Comparison of ENCODE assay signal across 11 mouse cellular contexts in the genomic region with DNA sequence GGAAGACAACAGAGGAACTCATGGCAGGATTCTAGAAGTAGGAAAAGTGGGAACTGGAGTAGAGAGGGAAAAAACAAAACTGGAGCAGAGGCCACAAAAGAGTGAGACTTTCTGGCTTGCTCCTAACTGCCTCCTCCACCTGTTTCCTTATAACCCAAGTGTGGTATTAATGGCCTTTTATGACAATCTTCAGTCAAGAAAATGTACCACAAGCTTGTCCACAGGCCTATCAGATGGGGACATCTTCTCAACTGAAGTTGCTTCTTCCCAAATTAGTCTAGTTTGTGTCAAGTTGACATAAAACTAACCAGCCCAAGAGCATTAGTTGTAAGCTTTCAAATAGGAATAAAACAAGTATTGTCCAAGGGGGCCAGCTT.
"Had no signal": no experiment of that assay in that cellular context is flagged by ENCODE, and none has a peak within 500 bp of the region (broad histone marks: within the 10 kb centered on the region; RNA-seq: fewer than 3 reads in every experiment).

No protein-coding gene starts in this region.

- H3K4me1 ChIP-seq: midbrain, embryonic 15.5 days had no signal

- H3K36me3 ChIP-seq: midbrain, embryonic 12.5 days; midbrain, embryonic 15.5 days had no signal

- DNase-seq: layer of hippocampus, postnatal 36 days; lung, adult 2 months; lung, postnatal 14 days; lung, postnatal 4 days; thymus, adult 18-20 months; thymus, postnatal 36 days had no signal

- H3K4me3 ChIP-seq: midbrain, embryonic 12.5 days; midbrain, embryonic 15.5 days; myocyte had no signal

- H3K27ac ChIP-seq: kidney, postnatal 0 days; liver, embryonic 14.5 days; midbrain, embryonic 12.5 days; midbrain, embryonic 15.5 days had no signal

- H3K27me3 ChIP-seq: midbrain, embryonic 12.5 days; midbrain, embryonic 15.5 days had no signal
